Mouse (Mus musculus) embryo, embryonic 10 days (tissue): Measurements from ENCODE around the gene Rai14.

Experiments used
- DNase-seq: peaks from one replicate; pipeline ENCODE4 v3.0.0-alpha.2; 2015; ENCODE audit warnings: low spot score

Rai14 gene

GRCm38 (mm10) chr15:10714409-10715138 is at the start of gene Rai14:
Gene Rai14 (minus strand): TSS chr15:10714624.
- peak; percentile 77 for DNase-seq

GRCm38 (mm10) chr15:10761441-10761840 is 47.0 kb upstream of the Rai14 start:
- DNase-seq = no peak

GRCm38 (mm10) chr15:10760006-10760405 is 45.6 kb upstream of the Rai14 start:
- DNase-seq = no peak

- DNase-seq = no peak
Measured at GRCm38 (mm10) chr15:10759440-10759839, 45.0 kb upstream of the Rai14 start.

- DNase-seq = no peak
Measured at GRCm38 (mm10) chr15:10758808-10759207, 44.4 kb upstream of the Rai14 start.

GRCm38 (mm10) chr15:10751141-10751540 is 36.7 kb upstream of the Rai14 start:
- no peak for DNase-seq

GRCm38 (mm10) chr15:10750339-10750738 is 35.9 kb upstream of the Rai14 start:
- DNase-seq = no peak

GRCm38 (mm10) chr15:10749678-10750077 is 35.3 kb upstream of the Rai14 start:
- no peak for DNase-seq

GRCm38 (mm10) chr15:10747638-10748037 is 33.2 kb upstream of the Rai14 start:
- DNase-seq = no peak

GRCm38 (mm10) chr15:10747226-10747625 is 32.8 kb upstream of the Rai14 start:
- peak; percentile 50 for DNase-seq

- DNase-seq = peak; percentile 56
Measured at GRCm38 (mm10) chr15:10746303-10747051, 32.1 kb upstream of the Rai14 start.

- no peak for DNase-seq
Measured at GRCm38 (mm10) chr15:10742441-10742840, 28.0 kb upstream of the Rai14 start.

- DNase-seq = no peak
Measured at GRCm38 (mm10) chr15:10739279-10739678, 24.9 kb upstream of the Rai14 start.

- DNase-seq = no peak
Measured at GRCm38 (mm10) chr15:10738354-10739142, 24.1 kb upstream of the Rai14 start.

- no peak for DNase-seq
Measured at GRCm38 (mm10) chr15:10735948-10736347, 21.5 kb upstream of the Rai14 start.

GRCm38 (mm10) chr15:10735216-10735615 is 20.8 kb upstream of the Rai14 start:
- DNase-seq = no peak

- DNase-seq = no peak
Measured at GRCm38 (mm10) chr15:10731398-10731797, 17.0 kb upstream of the Rai14 start.

GRCm38 (mm10) chr15:10726272-10726671 is 11.8 kb upstream of the Rai14 start:
- DNase-seq = no peak

- DNase-seq = no peak
Measured at GRCm38 (mm10) chr15:10724857-10725256, 10.4 kb upstream of the Rai14 start.

- DNase-seq = peak; percentile 42
Measured at GRCm38 (mm10) chr15:10723507-10723906, 9.1 kb upstream of the Rai14 start.

GRCm38 (mm10) chr15:10722629-10723339 is 8.4 kb upstream of the Rai14 start:
- DNase-seq = peak; percentile 60

- no peak for DNase-seq
Measured at GRCm38 (mm10) chr15:10721259-10721781, 6.9 kb upstream of the Rai14 start.
